Mouse (Mus musculus) hindbrain, embryonic 16.5 days (tissue): ENCODE data around the gene 2010111I01Rik. TPM values are rescaled to one million over a fixed set of nuclear protein-coding genes. Genes with fewer than 3 reads are reported as not detected.
"Not testable (repeated sequence)": the region's sequence is repeated elsewhere in the genome, so short reads cannot be mapped to it uniquely, and the experiment has no call there.

Experiments
- ATAC-seq: fragments of 200-750 bp; cut with Nextera tagmentation; 2 replicates; pipeline ENCODE4 v1.8.0; 2017; ENCODE audit warnings: moderate TSS enrichment, moderate library complexity
- H3K27ac ChIP-seq: fragments of 300-500 bp; sonication (generic); 2 replicates; pipeline ENCODE4 v1.5.1; 2014; ENCODE audit warnings: low read depth, mild to moderate bottlenecking, control low read depth, low read length, moderate library complexity
- H3K27me3 ChIP-seq: fragments of 300-500 bp; sonication (generic); replicated peaks from 2 replicates; pipeline ENCODE4 v1.6.1; 2014; ENCODE audit warnings: low read length; ENCODE audit not compliant: control insufficient read depth, insufficient read depth
- H3K36me3 ChIP-seq: fragments of 300-500 bp; sonication (generic); 2 replicates; pipeline ENCODE4 v1.6.1; 2014; ENCODE audit warnings: mild to moderate bottlenecking, low read length, moderate library complexity, mixed read lengths; ENCODE audit not compliant: control insufficient read depth, insufficient read depth
- H3K4me1 ChIP-seq: fragments of 300-500 bp; sonication (generic); 2 replicates; pipeline ENCODE4 v1.6.1; 2014; ENCODE audit warnings: low read depth, low read length; ENCODE audit not compliant: control insufficient read depth, insufficient read depth
- H3K4me2 ChIP-seq: fragments of 300-500 bp; sonication (generic); 2 replicates; pipeline ENCODE4 v1.6.1; 2014; ENCODE audit warnings: mild to moderate bottlenecking, low read length, control low read depth, moderate library complexity
- H3K4me3 ChIP-seq: fragments of 300-500 bp; sonication (generic); 2 replicates; pipeline ENCODE4 v1.5.1; 2014; ENCODE audit warnings: mild to moderate bottlenecking, low read length, control low read depth, moderate library complexity
- H3K9ac ChIP-seq: fragments of 300-500 bp; sonication (generic); 2 replicates; pipeline ENCODE4 v1.6.1; 2014; ENCODE audit warnings: low read depth, mild to moderate bottlenecking, control low read depth, low read length, moderate library complexity
- H3K9me3 ChIP-seq: fragments of 300-500 bp; sonication (generic); 2 replicates; pipeline ENCODE4 v1.6.1; 2014; ENCODE audit warnings: mild to moderate bottlenecking, low read length, moderate library complexity; ENCODE audit not compliant: control insufficient read depth
- WGBS: fragments of 180-500 bp; shearing (Covaris S2); extraction: QIAGEN DNeasy Blood & Tissue Kit; methylation state at CpG from one replicate; pipeline ENCODE4 v1.1.7; 2014; 5-methylcytosine and 5-hydroxymethylcytosine counted together
- polyA plus RNA-seq: library from polyadenylated mRNA; unstranded; fragments of >200 nt; fragmentation: Nextera tagmentation; extraction: Ambion mirVana; gene quantifications from 2 replicates; pipeline ENCODE4 v1.2.1, GENCODE M21; 2015

2010111I01Rik gene
- polyA plus RNA-seq, 1 experiment from 2014 or later = 28.6 TPM

- 81% methylated on average over 3 of the region's 3 CpGs for WGBS
- no peaks in the 10 kb centered on the region for H3K36me3 ChIP-seq
- no peak for ATAC-seq
Measured at GRCm38 (mm10) chr13:63074676-63074991, 109.9 kb downstream of the 2010111I01Rik start.

GRCm38 (mm10) chr13:63075331-63075855, 110.7 kb downstream of the 2010111I01Rik start:
- H3K4me3 ChIP-seq = no peak overlapping the region
- no peak overlapping the region for H3K9ac ChIP-seq
- no peaks in the 10 kb centered on the region for H3K36me3 ChIP-seq
- no peaks in the 10 kb centered on the region for H3K9me3 ChIP-seq
- no peak for ATAC-seq
- no peaks in the 10 kb centered on the region for H3K27me3 ChIP-seq
- H3K4me1 ChIP-seq = no peaks in the 10 kb centered on the region
- WGBS = 92% methylated on average over 2 of the region's 2 CpGs
- H3K4me2 ChIP-seq = no peak overlapping the region
- H3K27ac ChIP-seq = no peak overlapping the region

More at GRCm38 (mm10) chr13:63074676-63074991, 109.9 kb downstream of the 2010111I01Rik start:
- no peak overlapping the region for H3K4me3 ChIP-seq
- no peak overlapping the region for H3K27ac ChIP-seq
- H3K4me1 ChIP-seq = no peaks in the 10 kb centered on the region
- H3K4me2 ChIP-seq = no peak overlapping the region
- no peaks in the 10 kb centered on the region for H3K9me3 ChIP-seq
- no peaks in the 10 kb centered on the region for H3K27me3 ChIP-seq
- H3K9ac ChIP-seq = no peak overlapping the region

GRCm38 (mm10) chr13:63080191-63080590, 115.5 kb downstream of the 2010111I01Rik start:
- H3K36me3 ChIP-seq = no peaks in the 10 kb centered on the region
- H3K4me2 ChIP-seq = no peak overlapping the region
- no peak overlapping the region for H3K9ac ChIP-seq
- H3K27ac ChIP-seq = no peak overlapping the region
- H3K4me1 ChIP-seq = no peaks in the 10 kb centered on the region
- ATAC-seq = no peak
- H3K4me3 ChIP-seq = no peak overlapping the region
- H3K9me3 ChIP-seq = no peaks in the 10 kb centered on the region
- no peaks in the 10 kb centered on the region for H3K27me3 ChIP-seq
- WGBS = 65% methylated on average over 4 of the region's 4 CpGs

DNA sequence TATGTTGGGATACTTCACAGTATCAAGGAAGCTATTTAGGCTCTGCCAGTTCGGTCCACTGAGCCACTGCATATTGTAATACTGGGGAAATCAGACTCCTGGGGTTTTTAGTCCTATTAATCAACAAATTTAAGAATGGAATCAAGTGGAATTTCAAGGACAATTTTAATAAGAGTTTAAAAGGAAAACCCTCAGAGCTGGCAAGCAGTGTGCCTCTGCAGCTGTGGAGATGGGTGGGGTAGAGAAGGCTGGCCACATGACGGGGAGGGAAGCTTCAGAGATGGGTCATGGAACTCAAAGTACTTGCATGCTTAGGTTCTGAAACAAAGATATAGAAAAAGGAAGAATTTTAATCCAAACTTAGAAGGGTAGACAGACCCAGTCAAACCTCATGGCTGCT, 116.1 kb downstream of the 2010111I01Rik start:
- H3K9me3 ChIP-seq = no peaks in the 10 kb centered on the region
- H3K27ac ChIP-seq = no peak overlapping the region
- no peak overlapping the region for H3K4me2 ChIP-seq
- no peaks in the 10 kb centered on the region for H3K36me3 ChIP-seq
- 83% methylated on average over 2 of the region's 2 CpGs for WGBS
- H3K4me3 ChIP-seq = no peak overlapping the region
- no peak for ATAC-seq
- H3K9ac ChIP-seq = no peak overlapping the region
- no peaks in the 10 kb centered on the region for H3K4me1 ChIP-seq
- no peaks in the 10 kb centered on the region for H3K27me3 ChIP-seq

DNA sequence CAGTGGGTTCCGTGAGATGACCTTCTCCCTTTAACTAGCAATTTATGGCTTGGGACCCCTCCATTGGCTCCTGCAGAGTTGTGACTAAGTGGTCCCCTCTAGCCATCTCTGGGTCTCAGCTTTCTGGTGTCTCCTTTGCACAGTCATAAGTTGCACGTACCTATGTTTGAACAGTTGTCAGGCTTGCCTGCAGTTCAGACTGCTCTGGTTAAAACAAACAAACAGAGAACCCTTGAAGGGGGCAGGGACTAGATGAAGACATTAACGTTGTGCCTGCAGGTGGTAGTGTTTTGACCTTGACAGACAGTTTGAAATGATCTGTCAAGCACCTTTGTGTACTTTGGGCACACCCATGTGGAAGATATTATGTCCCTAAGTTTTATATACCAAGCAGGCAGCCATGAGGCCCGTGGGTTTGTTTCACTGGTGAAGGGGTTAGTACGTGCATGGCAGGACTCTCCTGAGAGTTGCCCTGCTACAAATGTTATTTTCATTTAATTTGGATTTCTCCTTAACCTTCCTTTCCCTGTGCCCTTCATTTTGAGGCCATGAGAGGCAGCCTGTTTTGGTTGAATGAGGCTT, 118.0 kb downstream of the 2010111I01Rik start:
- no peak overlapping the region for H3K9ac ChIP-seq
- ATAC-seq = no peak
- WGBS = 76% methylated on average over 5 of the region's 5 CpGs

DNA sequence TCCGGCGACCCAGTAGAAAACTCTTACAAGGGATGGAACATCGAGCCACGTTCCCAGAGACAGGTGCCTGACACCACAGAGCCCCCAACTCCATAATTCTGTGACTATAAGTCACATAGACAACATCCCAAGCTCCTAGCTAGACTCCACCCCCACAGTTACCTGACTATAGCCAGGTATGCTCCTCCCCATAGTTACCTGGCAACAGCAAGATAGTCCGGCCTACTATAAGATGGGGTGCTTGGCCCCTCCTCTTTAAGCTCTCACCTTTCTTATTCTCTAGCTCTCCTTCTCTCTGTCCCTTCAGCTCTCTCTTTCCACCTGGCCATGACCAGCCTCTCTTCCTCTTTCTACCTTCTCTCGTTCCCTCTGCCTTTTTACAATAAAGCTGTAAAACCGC, 118.4 kb downstream of the 2010111I01Rik start:
- H3K4me2 ChIP-seq, H3K9ac ChIP-seq, ATAC-seq, H3K9me3 ChIP-seq, H3K36me3 ChIP-seq, H3K27me3 ChIP-seq, H3K27ac ChIP-seq, H3K4me1 ChIP-seq, H3K4me3 ChIP-seq: not testable (repeated sequence)
- 78% methylated on average over 7 of the region's 7 CpGs for WGBS

More for the DNA sequence above, 118.0 kb downstream of the 2010111I01Rik start:
- H3K4me1 ChIP-seq = no peaks in the 10 kb centered on the region
- H3K27me3 ChIP-seq = no peaks in the 10 kb centered on the region
- H3K4me3 ChIP-seq = no peak overlapping the region
- H3K4me2 ChIP-seq = no peak overlapping the region
- no peaks in the 10 kb centered on the region for H3K9me3 ChIP-seq
- no peaks in the 10 kb centered on the region for H3K36me3 ChIP-seq
- H3K27ac ChIP-seq = no peak overlapping the region

- ATAC-seq = no peak
- Histone ChIP-seq H3K4me1 (no peaks in the 10 kb centered on the region), H3K9ac (no peak overlapping the region), H3K9me3 (no peaks in the 10 kb centered on the region), H3K36me3 (no peaks in the 10 kb centered on the region), H3K27ac (no peak overlapping the region), H3K27me3 (no peaks in the 10 kb centered on the region), H3K4me2 (no peak overlapping the region), H3K4me3 (no peak overlapping the region)
- WGBS = 69% methylated on average over 8 of the region's 8 CpGs
Measured at GRCm38 (mm10) chr13:63083663-63084062, 119.0 kb downstream of the 2010111I01Rik start.

GRCm38 (mm10) chr13:63087865-63088683, 123.4 kb downstream of the 2010111I01Rik start:
- WGBS = 95% methylated on average over 7 of the region's 7 CpGs
- no peak for ATAC-seq
- Histone ChIP-seq H3K9ac (no peak overlapping the region), H3K4me1 (no peaks in the 10 kb centered on the region), H3K4me2 (no peak overlapping the region), H3K36me3 (no peaks in the 10 kb centered on the region), H3K27me3 (no peaks in the 10 kb centered on the region), H3K9me3 (no peaks in the 10 kb centered on the region), H3K27ac (no peak overlapping the region), H3K4me3 (no peak overlapping the region)

DNA sequence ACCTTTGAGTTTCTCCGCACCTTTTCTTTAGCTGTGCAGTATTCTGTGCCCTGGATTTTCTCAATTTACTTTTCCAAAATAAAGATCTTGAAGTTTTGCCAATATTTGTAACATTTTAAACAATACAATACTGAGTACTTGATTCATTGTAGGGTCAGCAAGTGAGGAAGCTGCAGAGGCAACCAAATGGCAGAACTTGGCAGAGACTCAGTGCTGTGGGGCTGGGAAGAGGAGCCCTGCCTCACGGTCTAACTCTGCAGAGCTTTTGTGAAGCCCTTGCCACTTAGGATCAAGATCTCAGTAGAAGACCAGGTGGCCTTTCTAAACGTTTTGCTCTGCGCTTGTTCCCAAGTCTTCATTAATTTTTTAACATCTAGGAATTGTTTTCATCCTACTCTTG, 124.8 kb downstream of the 2010111I01Rik start:
- Histone ChIP-seq H3K4me1 (no peaks in the 10 kb centered on the region), H3K4me2 (no peak overlapping the region), H3K27me3 (no peaks in the 10 kb centered on the region), H3K36me3 (no peaks in the 10 kb centered on the region), H3K27ac (no peak overlapping the region), H3K9me3 (no peaks in the 10 kb centered on the region), H3K4me3 (no peak overlapping the region), H3K9ac (no peak overlapping the region)
- ATAC-seq = no peak
- WGBS = 75% methylated on average over 4 of the region's 4 CpGs
